Mouse (Mus musculus): ENCODE data around the gene Defb36. TPM values are rescaled to one million over a fixed set of nuclear protein-coding genes. Genes with fewer than 3 reads are reported as not detected.

Defb36 gene
- total RNA-seq, 2 experiments from 2014 or later, result not detected

DNA sequence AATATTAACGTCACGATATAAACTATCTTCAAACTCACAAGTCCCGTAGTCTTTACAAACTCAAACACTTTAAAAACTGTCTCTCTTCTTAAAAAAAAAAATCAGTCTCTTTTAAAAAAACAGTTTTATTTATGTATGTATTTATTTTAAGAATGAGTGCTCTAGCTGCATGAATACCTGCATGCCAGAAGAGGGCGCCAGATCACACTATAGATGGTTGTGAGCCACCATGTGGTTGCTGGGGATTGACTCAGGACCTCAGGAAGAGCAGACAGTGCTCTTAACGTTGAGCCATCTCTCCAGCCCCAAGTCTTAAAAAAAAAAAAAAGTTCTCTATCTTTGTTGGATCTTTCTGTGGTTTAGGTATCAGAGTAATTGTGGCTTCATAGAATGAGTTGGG, 13.2 kb downstream of the Defb36 start:
- DNase-seq (ENCODE audit: low spot score), result no peak
- intact Hi-C loops (cut with DNase I), result loop anchor here (5.0 to 10.0 kb wide), 2 partner anchors 147 to 215 kb away; partner anchors contain the start of gene Bcl2l1

DNA sequence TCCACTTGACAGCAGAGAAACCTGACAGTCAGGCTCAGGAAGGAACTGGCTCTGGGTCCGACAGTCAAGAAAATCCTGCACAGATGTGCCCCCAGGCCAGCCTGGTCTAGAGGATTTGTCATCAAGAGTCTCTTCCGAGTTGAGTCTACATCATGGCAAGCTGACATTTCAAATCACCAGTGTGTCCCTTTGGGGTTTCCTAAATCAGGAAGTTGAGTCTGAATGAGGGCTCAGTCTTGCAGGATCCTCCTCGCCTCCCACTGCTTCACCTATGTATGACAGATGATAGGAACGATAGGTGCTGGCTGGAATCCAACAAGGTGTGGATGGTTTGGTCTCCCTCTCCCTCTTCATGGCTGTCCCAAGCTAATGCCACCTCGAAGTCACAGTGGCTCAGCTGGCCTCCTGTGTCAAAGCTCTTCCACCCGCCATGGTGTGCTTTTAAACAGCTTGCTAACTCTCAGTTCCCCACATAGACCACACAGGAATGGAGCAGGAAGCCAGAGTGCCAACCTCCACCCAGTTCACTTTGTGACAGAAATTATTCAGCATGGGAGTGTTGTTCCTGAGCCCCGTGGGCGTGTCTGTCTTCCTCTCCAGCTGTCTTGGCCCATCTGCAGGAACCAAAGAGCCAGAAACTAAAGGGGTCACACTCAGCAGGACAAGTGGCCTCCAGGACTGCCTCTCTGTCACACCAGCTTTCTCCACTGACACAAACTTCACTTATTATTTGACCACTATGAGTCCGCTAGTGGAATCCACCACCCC, 16.4 kb downstream of the Defb36 start:
- no peak for DNase-seq (ENCODE audit: low spot score)
- intact Hi-C loops (cut with DNase I), result no loop called here

DNA sequence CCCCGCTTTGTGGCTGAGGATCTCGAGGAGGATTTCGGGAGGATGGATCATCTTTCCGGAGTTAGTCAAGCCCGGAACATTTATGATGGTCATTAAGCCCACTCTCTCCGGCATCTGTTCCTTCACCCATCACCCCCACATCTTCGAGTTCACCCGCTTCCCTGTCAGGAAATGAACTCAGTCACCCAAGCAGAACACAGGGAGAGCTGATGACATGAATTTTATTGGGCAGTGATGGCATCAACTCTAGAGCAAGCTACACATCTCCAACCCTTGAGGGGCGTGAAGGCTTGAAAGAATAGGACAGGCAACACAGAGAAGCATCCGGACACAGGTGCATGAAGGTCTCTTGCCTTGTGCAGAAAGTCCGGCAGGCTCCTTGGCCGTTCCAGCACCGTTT, 18.0 kb downstream of the Defb36 start:
- DNase-seq (ENCODE audit: low spot score), result no peak
- intact Hi-C loops (cut with DNase I), result no loop called here

DNA sequence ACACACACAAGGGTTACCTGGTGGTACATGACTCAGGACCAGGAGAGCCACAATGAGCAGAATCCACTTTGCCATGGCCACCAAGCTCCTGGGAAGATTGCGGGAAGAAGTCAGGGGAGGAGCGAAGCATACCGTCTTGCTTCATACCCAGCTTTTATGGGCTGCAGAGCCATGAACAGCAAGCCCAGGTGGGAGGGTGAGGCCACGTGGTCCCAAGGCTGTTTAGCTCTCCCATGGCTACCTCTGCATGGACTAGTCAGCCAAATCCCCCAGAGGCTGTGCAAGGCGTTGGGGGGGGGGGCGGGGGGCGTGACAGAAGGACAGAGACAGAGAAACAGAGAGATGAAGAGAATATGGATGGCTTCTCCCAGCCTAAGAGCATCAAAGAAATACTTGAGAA, 18.8 kb downstream of the Defb36 start, which contains the start of gene Defb25:
Gene Defb25 (minus strand): TSS at position 101 of the 400 bp plus-strand sequence.
- intact Hi-C loops (cut with DNase I), result no loop called here
- DNase-seq (ENCODE audit: low spot score), result no peak

DNA sequence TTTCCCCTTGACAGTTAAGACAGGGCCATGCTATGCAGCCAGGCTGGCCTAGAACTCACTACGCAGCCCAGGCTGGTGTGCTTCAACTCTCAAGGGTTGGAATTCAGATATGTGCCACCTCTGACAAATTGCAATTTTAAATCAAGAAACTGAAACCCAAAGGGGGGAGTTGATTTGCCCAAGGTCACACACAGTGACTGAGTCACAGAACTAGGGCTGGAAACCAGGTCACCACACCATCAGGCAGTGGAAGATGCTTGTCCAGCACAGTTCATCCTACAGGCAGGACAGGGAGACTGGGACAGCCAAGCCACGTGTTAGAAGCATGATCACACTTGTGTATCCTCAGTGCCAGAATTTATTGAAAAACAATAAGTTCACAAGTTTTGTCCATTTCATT, 20.4 kb downstream of the Defb36 start:
- no peak for DNase-seq (ENCODE audit: low spot score)
- intact Hi-C loops (cut with DNase I), result no loop called here

DNA sequence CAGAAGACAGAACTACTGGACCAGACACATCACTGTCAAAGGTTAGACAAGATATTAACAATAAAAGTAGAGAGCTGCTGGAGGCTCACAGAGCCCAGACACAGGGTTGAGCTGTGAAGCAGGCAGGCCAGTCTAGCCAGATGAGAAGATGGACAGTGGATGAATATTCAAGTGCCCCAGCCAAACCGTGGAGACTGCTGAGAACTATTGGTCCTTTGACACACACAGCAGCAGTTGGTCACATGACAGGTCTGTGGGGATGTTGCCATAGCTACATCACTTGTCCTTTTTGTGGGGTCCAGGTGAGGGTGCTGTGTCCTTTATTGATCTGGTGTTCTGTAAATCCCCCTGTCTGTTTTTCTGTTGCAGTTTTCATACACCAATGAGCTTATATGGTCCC, 21.1 kb downstream of the Defb36 start:
- no peak for DNase-seq (ENCODE audit: low spot score)
- intact Hi-C loops (cut with DNase I), result no loop called here

GRCm38 (mm10) chr2:152626774-152627591, 22.9 kb downstream of the Defb36 start, which contains the start of gene Rem1:
Rem1 (plus strand) TSS chr2:152626951.
- DNase-seq (ENCODE audit: low spot score), result no peak
- intact Hi-C loops (cut with DNase I), result no loop called here

GRCm38 (mm10) chr2:152628066-152628465, 23.9 kb downstream of the Defb36 start:
- no peak for DNase-seq (ENCODE audit: low spot score)
- intact Hi-C loops (cut with DNase I), result no loop called here

DNA sequence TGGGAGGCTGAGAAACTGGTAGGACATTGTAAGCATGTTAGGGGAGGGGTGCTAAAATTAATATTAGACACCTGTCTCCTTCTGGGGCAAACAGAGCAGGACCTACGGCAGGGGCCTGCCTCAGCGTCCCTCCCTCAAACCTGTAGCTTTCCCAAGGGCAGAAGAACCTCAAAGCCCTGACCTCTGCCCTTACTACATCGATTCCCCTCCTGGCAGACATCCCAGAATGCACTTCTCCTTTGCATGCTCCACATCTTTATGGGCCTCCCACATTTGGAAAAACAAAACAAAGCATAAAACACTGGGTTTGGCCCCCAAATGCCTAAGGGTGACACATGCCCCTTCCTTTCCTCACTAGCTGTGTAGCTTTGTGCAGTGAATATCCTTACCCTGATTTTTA, 25.1 kb downstream of the Defb36 start:
- no peak for DNase-seq (ENCODE audit: low spot score)
- intact Hi-C loops (cut with DNase I), result no loop called here

- intact Hi-C loops (cut with DNase I), result no loop called here
These were observed 25.8 kb downstream of the Defb36 start for GRCm38 (mm10) chr2:152629904-152630303.

DNA sequence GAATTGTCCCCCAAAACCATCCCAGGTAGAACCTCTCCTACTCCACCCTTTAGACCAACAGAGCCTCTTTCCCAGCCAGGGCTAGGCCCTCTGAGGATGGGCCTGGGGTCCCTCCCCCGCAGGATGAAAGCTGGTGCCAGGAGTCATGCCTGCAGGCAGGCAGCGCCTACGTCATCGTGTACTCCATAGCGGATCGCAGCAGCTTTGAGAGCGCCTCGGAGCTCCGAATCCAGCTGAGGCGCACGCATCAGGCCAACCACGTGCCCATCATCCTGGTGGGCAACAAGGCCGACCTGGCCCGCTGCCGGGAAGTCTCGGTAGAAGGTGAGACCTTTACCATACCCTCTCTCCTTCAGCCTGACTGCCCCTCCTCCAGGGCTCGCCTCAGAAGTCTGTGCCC, 29.2 kb downstream of the Defb36 start:
- intact Hi-C loops (cut with DNase I), result no loop called here
- no peak for DNase-seq (ENCODE audit: low spot score)

More at GRCm38 (mm10) chr2:152629904-152630303, 25.8 kb downstream of the Defb36 start:
- no peak for DNase-seq (ENCODE audit: low spot score)

- intact Hi-C loops (cut with DNase I), result no loop called here
- DNase-seq (ENCODE audit: low spot score), result no peak
These were observed 30.2 kb downstream of the Defb36 start for GRCm38 (mm10) chr2:152634311-152634710.

DNA sequence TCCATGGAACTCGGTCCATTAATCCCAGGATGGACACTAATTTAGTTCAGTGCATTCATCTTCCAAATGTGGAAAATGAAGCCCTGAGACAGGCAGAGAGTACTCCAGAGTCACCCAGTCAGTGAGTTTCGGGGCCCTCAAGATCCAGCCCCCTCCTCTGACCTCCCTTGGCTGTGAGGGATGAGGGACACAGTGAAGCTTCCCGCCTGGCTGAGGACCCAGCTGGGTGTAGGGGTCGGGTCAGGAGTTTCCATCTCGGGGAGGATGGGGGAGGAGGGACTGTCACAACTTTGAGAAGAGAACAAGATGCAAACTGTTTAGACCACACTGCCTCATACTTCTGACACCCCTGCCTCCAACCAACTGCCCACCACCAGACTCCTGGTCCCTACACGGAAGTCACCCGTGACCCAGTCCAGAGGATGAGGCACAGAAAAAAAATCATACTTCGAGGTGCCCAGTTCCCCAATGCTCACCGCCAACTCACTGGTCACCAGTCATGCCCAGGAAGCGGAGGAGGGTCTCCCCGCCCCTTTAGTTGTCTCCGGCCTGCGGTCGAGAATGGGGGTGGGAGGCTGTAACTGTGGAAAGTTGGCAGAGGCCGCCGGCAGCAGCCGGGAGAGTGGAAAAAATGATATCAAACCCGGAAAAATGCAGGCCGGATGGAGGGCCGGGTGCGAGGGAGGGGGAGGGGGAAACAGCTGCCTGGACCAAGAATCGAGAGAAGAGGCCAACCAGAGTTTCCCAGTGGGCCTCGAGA, 32.3 kb downstream of the Defb36 start:
- peak; percentile 83 for DNase-seq (ENCODE audit: low spot score)
- intact Hi-C loops (cut with DNase I), result no loop called here

DNA sequence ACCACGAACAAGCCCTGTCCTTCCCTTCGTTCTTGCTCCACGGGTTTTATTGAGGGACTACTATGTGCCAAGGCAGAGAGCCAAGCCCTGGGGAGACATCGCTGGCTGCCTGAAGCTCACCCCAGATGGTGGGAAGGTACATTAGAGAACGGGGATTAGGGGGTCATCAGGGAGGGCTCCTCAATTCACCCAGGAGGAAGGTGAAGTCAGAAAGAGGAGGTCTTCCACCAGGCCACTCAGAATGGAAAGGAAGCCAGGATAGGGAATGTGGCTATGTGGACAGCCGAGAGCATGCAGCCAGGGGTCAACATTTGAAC, 32.8 kb downstream of the Defb36 start:
- intact Hi-C loops (cut with DNase I), result no loop called here
- DNase-seq (ENCODE audit: low spot score), result no peak

DNA sequence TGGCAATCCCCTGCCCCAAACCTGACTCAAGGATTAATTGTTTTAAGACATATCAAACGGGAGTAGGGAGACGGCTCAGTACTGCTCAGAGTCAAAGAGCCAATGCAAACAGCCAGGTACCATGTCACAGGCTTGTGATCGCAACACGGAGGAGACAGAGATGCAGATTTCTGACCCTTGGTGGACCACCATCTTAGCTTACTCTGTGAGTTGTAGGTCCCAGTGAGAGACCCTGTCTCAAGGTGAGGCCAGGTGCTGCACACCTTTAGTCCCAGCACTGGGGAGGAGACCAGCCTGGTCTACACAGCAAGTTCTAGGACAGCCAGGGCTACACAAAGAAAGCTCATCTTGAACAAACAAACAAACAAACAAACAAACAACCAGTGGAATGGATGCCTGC, 33.3 kb downstream of the Defb36 start:
- intact Hi-C loops (cut with DNase I), result no loop called here
- DNase-seq (ENCODE audit: low spot score), result no peak

GRCm38 (mm10) chr2:152638865-152639264, 34.7 kb downstream of the Defb36 start:
- intact Hi-C loops (cut with DNase I), result no loop called here
- no peak for DNase-seq (ENCODE audit: low spot score)

- DNase-seq (ENCODE audit: low spot score), result peak; percentile 54
- intact Hi-C loops (cut with DNase I), result no loop called here
These were observed 35.4 kb downstream of the Defb36 start for GRCm38 (mm10) chr2:152639406-152640113.

DNA sequence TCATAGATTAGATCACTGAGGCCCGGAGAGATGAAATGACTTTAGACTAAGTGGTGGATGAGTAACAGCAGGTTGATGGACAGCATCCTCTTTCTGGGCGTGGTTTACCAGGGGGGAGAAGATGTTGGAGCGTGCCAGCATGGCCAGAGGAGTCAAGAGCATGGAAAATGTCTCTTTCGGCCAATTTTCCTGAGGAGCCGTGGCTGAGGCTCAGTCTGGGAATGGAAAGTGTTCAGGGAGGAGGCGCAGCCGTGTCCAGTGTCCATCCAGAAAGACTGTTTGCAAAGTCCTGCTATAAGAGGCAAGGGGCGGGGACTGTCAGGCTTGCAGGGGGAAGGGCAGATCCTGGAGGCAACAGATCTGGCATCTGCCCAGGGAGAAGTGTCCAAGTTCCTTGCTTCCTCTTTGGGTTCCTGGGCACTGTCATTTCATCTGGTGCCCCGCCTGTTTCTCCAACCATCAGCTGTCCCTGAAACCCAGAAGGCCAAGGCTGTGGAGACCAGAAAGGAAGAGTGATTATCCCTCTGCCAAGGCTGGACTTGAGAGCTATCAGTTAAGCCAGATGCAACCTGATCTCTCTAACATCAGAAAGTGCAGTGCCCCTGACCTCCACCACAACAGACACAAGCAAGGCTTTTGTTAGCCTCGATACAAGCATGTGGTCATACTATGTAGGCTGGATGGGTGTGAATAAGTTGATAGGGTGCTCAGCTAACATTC, 48.9 kb downstream of the Defb36 start:
- peak; percentile 61 for DNase-seq (ENCODE audit: low spot score)
- intact Hi-C loops (cut with DNase I), result no loop called here
